Mouse (Mus musculus) lung, embryonic 15.5 days (tissue): ENCODE results near the gene Sh3bgrl2. TPM values are rescaled to one million over a fixed set of nuclear protein-coding genes. Genes with fewer than 3 reads are reported as not detected.

Experiments
- ATAC-seq: fragments of 200-750 bp; cut with Nextera tagmentation; 2 replicates; pipeline ENCODE4 v1.8.0; 2017; ENCODE audit warnings: moderate number of reproducible peaks, borderline replicate concordance; ENCODE audit not compliant: low FRiP score, low TSS enrichment; ENCODE audit errors: extremely low read depth
- H3K27ac ChIP-seq: fragments of 300-500 bp; sonication (generic); 2 replicates; pipeline ENCODE4 v1.5.1; 2015; ENCODE audit warnings: moderate library complexity, mild to moderate bottlenecking, inconsistent platforms
- H3K27me3 ChIP-seq: fragments of 300-500 bp; sonication (generic); 2 replicates; pipeline ENCODE4 v1.6.1; 2015; ENCODE audit warnings: inconsistent platforms
- H3K36me3 ChIP-seq: fragments of 300-500 bp; sonication (generic); 2 replicates; pipeline ENCODE4 v1.6.1; 2015; ENCODE audit warnings: inconsistent platforms
- H3K4me1 ChIP-seq: fragments of 300-500 bp; sonication (generic); 2 replicates; pipeline ENCODE4 v1.6.1; 2015; ENCODE audit warnings: inconsistent platforms
- H3K4me2 ChIP-seq: fragments of 300-500 bp; sonication (generic); 2 replicates; pipeline ENCODE4 v1.6.1; 2015; ENCODE audit warnings: inconsistent platforms, mild to moderate bottlenecking, moderate library complexity
- H3K4me3 ChIP-seq: fragments of 300-500 bp; sonication (generic); 2 replicates; pipeline ENCODE4 v1.5.1; 2015; ENCODE audit warnings: mild to moderate bottlenecking, inconsistent platforms
- H3K9ac ChIP-seq: fragments of 300-500 bp; sonication (generic); 2 replicates; pipeline ENCODE4 v1.6.1; 2015; ENCODE audit warnings: inconsistent platforms
- H3K9me3 ChIP-seq: fragments of 300-500 bp; sonication (generic); 2 replicates; pipeline ENCODE4 v1.6.1; 2016; ENCODE audit warnings: inconsistent platforms
- WGBS: fragments of 180-500 bp; shearing (Covaris S2); methylation state at CpG from one replicate; pipeline ENCODE4 v1.1.7; 2015; 5-methylcytosine and 5-hydroxymethylcytosine counted together
- polyA plus RNA-seq: library from polyadenylated mRNA; unstranded; fragments of >200 nt; fragmentation: Nextera tagmentation; extraction: Ambion mirVana; gene quantifications from 2 replicates; pipeline ENCODE4 v1.2.1, GENCODE M21; 2015

The Sh3bgrl2 gene
- polyA plus RNA-seq, 1 experiment from 2014 or later = 47.2 TPM

- H3K36me3 ChIP-seq = no peaks in the 10 kb centered on the region
- H3K27ac ChIP-seq = no peak overlapping the region
- ATAC-seq = no peak
- no peaks in the 10 kb centered on the region for H3K4me1 ChIP-seq
- no peak overlapping the region for H3K4me3 ChIP-seq
- no peaks in the 10 kb centered on the region for H3K27me3 ChIP-seq
- WGBS = 78% methylated on average over 7 of the region's 7 CpGs
- no peaks in the 10 kb centered on the region for H3K9me3 ChIP-seq
- no peak overlapping the region for H3K4me2 ChIP-seq
- no peak overlapping the region for H3K9ac ChIP-seq
These were observed 49.9 kb downstream of the Sh3bgrl2 start for GRCm38 (mm10) chr9:83598047-83598446.

GRCm38 (mm10) chr9:83599505-83599904 lies 51.4 kb downstream of the Sh3bgrl2 start:
- Histone ChIP-seq H3K9me3 (no peaks in the 10 kb centered on the region), H3K4me3 (no peak overlapping the region), H3K4me1 (0 out of 2 replicates have a peak, but pooled peaks cover 2% of the 10 kb centered on the region), H3K9ac (no peak overlapping the region), H3K4me2 (no peak overlapping the region), H3K27ac (peak overlapping the region; percentile 35), H3K27me3 (no peaks in the 10 kb centered on the region), H3K36me3 (no peaks in the 10 kb centered on the region)
- no peak; the same call in 1 of the 2 replicates for ATAC-seq
- WGBS = 42% methylated on average over 6 of the region's 6 CpGs

- no peaks in the 10 kb centered on the region for H3K9me3 ChIP-seq
- WGBS = 80% methylated on average over 10 of the region's 10 CpGs
These were observed 52.3 kb downstream of the Sh3bgrl2 start for GRCm38 (mm10) chr9:83600286-83601048.

GRCm38 (mm10) chr9:83602176-83602770 lies 54.1 kb downstream of the Sh3bgrl2 start:
- no peaks in the 10 kb centered on the region for H3K27me3 ChIP-seq
- H3K4me3 ChIP-seq = no peak overlapping the region
- no peaks in the 10 kb centered on the region for H3K9me3 ChIP-seq
- H3K9ac ChIP-seq = no peak overlapping the region
- H3K4me1 ChIP-seq = peaks cover 11% of the 10 kb centered on the region
- no peak overlapping the region for H3K4me2 ChIP-seq
- ATAC-seq = no peak
- 67% methylated on average over 6 of the region's 6 CpGs for WGBS
- H3K36me3 ChIP-seq = no peaks in the 10 kb centered on the region
- H3K27ac ChIP-seq = no peak overlapping the region

More at GRCm38 (mm10) chr9:83600286-83601048, 52.3 kb downstream of the Sh3bgrl2 start:
- Histone ChIP-seq H3K9ac (no peak overlapping the region), H3K27me3 (no peaks in the 10 kb centered on the region), H3K36me3 (no peaks in the 10 kb centered on the region), H3K27ac (no peak overlapping the region), H3K4me2 (no peak overlapping the region), H3K4me1 (peaks cover 7% of the 10 kb centered on the region; the same call in 1 of the 2 replicates), H3K4me3 (no peak overlapping the region)
- no peak for ATAC-seq

GRCm38 (mm10) chr9:83603159-83603558 lies 55.0 kb downstream of the Sh3bgrl2 start:
- H3K36me3 ChIP-seq = no peaks in the 10 kb centered on the region
- H3K27ac ChIP-seq = no peak overlapping the region
- H3K9ac ChIP-seq = no peak overlapping the region
- H3K4me2 ChIP-seq = no peak overlapping the region
- 61% methylated on average over 2 of the region's 2 CpGs for WGBS
- ATAC-seq = no peak
- H3K27me3 ChIP-seq = no peaks in the 10 kb centered on the region
- peaks cover 11% of the 10 kb centered on the region for H3K4me1 ChIP-seq
- no peak overlapping the region for H3K4me3 ChIP-seq
- no peaks in the 10 kb centered on the region for H3K9me3 ChIP-seq

- WGBS = 45% methylated on average over 8 of the region's 8 CpGs
- Histone ChIP-seq H3K4me3 (no peak overlapping the region), H3K9me3 (no peaks in the 10 kb centered on the region), H3K36me3 (no peaks in the 10 kb centered on the region), H3K9ac (no peak overlapping the region), H3K4me1 (peaks cover 17% of the 10 kb centered on the region), H3K27ac (no peak overlapping the region; the same call in 1 of the 2 replicates), H3K4me2 (no peak overlapping the region), H3K27me3 (no peaks in the 10 kb centered on the region)
- peak; percentile 19; the same call in 1 of the 2 replicates for ATAC-seq
These were observed 57.9 kb downstream of the Sh3bgrl2 start for GRCm38 (mm10) chr9:83605886-83606640.

GRCm38 (mm10) chr9:83608135-83608534 lies 60.0 kb downstream of the Sh3bgrl2 start:
- Histone ChIP-seq H3K9me3 (no peaks in the 10 kb centered on the region), H3K27me3 (no peaks in the 10 kb centered on the region), H3K27ac (no peak overlapping the region), H3K36me3 (no peaks in the 10 kb centered on the region), H3K9ac (no peak overlapping the region), H3K4me2 (no peak overlapping the region), H3K4me3 (no peak overlapping the region), H3K4me1 (peaks cover 17% of the 10 kb centered on the region)
- WGBS = 60% methylated on average over 1 of the region's 1 CpGs
- no peak for ATAC-seq

- ATAC-seq = no peak; the same call in 1 of the 2 replicates
These were observed 61.5 kb downstream of the Sh3bgrl2 start for GRCm38 (mm10) chr9:83609422-83610297.

GRCm38 (mm10) chr9:83615912-83616585 lies 67.9 kb downstream of the Sh3bgrl2 start:
- Histone ChIP-seq H3K9me3 (no peaks in the 10 kb centered on the region), H3K9ac (no peak overlapping the region), H3K36me3 (no peaks in the 10 kb centered on the region), H3K4me2 (peak overlapping the region; percentile 5), H3K4me1 (peaks cover 15% of the 10 kb centered on the region), H3K27me3 (no peaks in the 10 kb centered on the region), H3K4me3 (no peak overlapping the region), H3K27ac (0 out of 2 replicates have a peak overlapping the region, but pooled peaks have one; percentile 10)
- peak; percentile 66; the same call in 1 of the 2 replicates for ATAC-seq
- whole genome bisulfite sequencing = 14% methylated on average over 6 of the region's 6 CpGs

More at GRCm38 (mm10) chr9:83609422-83610297, 61.5 kb downstream of the Sh3bgrl2 start:
- Histone ChIP-seq H3K27ac (no peak overlapping the region), H3K4me1 (peaks cover 14% of the 10 kb centered on the region), H3K9ac (no peak overlapping the region), H3K9me3 (no peaks in the 10 kb centered on the region), H3K36me3 (no peaks in the 10 kb centered on the region), H3K4me3 (no peak overlapping the region), H3K27me3 (no peaks in the 10 kb centered on the region), H3K4me2 (no peak overlapping the region)
- WGBS = 39% methylated on average over 9 of the region's 9 CpGs

GRCm38 (mm10) chr9:83616586-83617081 lies 68.5 kb downstream of the Sh3bgrl2 start:
- no peaks in the 10 kb centered on the region for H3K27me3 ChIP-seq

More at GRCm38 (mm10) chr9:83616586-83617081, 68.5 kb downstream of the Sh3bgrl2 start:
- 0 out of 2 replicates have a peak overlapping the region, but pooled peaks have one; percentile 10 for H3K27ac ChIP-seq
- H3K36me3 ChIP-seq = no peaks in the 10 kb centered on the region
- 17% methylated on average over 7 of the region's 7 CpGs for WGBS
- H3K9me3 ChIP-seq = no peaks in the 10 kb centered on the region
- H3K4me3 ChIP-seq = no peak overlapping the region
- H3K4me2 ChIP-seq = peak overlapping the region; percentile 5
- H3K9ac ChIP-seq = no peak overlapping the region
- peaks cover 15% of the 10 kb centered on the region for H3K4me1 ChIP-seq
- peak; percentile 43; the same call in 1 of the 2 replicates for ATAC-seq
